Mouse (Mus musculus) left cerebral cortex, postnatal 10 days (tissue): Measurements from ENCODE around the gene Cfap77. TPM values are rescaled to one million over a fixed set of nuclear protein-coding genes. Genes with fewer than 3 reads are reported as not detected.

Experiments used
- DNase-seq, 2 experiments: peaks; one replicate each; pipeline ENCODE4 v3.0.0; 2021 to 2022; ENCODE audit warnings: low spot score in 2 of 2, mixed read lengths in 1 of 2; ENCODE audit errors: extremely low spot score in 1 of 2
- intact Hi-C: fragments of 180-260 bp; cut with DNase I; formaldehyde crosslinking; loops from one replicate; pipeline ENCODE4 v1.15.1; 2025
- total RNA-seq, 2 experiments: library from RNA; stranded (reverse); gene quantifications; 2 replicates each; pipeline ENCODE4 v1.2.3; 2021

Gene Cfap77
- total RNA-seq, 2 experiments from 2014 or later, result 0.91 to 1.1 TPM

DNA sequence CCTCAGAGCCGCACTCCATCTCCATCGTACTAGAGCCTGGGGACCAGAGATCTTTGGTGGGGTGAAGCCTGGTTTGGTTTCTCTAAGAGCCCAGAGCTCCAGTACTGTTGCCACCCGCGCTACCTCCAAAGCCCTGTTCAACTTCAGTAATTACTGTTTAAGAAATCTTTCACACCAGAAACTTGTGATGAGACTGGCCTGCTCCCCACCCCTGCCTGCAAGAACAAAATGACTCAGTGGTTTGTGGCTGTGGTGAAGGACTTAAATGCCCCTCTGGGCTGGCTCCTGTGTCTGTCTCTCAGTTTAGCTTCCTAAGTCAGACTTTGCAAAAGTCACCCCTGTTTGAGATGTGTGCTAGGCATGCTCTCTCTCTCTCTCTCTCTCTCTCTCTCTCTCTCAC lies 141.9 kb downstream of the Cfap77 start:
- intact Hi-C loops, result no loop called here
- no peak for DNase-seq

DNA sequence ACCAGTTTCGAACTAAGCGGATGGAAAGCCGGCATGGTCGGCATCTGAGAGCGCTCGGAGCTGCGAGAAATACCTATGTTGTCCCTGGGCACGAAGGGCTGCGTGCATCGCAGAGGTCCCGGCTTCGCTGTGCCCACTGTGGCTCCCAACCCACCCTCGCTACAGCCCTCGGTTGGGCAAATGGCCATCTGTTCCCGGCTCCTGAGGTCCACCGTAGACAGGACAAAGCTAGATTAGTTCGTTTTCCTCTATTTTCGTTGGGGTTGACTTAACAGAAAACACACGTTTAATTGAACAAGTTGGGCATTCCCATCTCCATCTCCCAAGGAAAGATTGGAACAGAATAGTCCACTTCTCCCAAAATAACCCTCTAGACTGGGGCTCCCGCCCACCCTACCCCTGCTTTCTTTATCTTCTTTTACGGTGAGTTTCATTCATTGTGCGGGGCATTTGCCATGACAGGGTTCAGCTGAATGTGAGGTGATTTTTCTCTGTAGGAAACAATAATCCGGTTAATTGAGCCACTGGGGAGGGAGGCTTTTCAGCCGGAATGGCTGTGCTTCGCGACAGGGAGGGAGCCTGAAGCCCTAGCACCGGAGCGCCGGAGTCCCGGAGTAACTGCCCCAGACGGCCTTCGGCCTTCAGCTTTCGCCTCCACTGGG lies 142.7 kb downstream of the Cfap77 start:
- intact Hi-C loops, result no loop called here

DNA sequence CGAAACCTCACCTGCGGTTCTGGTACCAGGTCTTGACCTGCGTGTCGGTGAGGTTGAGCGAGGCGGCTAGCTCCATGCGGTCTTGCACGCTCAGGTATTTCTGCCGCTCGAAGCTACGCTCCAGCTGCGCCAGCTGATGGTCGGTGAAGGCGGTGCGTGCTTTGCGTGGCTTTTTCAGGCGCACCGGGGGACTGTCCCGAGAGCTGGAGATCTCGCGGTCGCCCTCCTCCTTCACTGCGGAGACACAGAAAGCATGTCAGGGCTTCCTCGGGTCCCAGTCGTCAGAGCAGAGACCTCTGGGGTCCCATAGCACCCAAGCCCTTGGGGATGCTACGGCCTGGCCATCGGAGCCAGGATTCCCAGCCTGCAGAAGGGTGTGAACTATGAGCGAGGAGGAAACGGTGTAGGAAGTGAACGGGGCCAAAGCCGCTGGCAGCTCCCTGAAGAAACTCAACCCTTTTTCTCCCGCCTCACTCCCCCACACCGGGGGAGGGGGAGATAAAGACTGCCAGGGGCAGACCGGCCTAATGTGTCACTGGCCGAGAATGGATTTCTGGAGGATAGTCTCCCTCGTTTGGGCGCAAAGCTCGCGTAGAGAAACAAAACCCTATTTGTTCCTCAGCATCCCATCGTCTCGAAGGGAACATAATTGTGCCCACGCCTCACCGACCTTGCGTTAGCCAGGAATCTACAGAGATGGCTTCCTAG lies 143.4 kb downstream of the Cfap77 start:
- no peak for DNase-seq
- intact Hi-C loops, result no loop called here

More for the DNA sequence above, 142.7 kb downstream of the Cfap77 start:
- no peak for DNase-seq

DNA sequence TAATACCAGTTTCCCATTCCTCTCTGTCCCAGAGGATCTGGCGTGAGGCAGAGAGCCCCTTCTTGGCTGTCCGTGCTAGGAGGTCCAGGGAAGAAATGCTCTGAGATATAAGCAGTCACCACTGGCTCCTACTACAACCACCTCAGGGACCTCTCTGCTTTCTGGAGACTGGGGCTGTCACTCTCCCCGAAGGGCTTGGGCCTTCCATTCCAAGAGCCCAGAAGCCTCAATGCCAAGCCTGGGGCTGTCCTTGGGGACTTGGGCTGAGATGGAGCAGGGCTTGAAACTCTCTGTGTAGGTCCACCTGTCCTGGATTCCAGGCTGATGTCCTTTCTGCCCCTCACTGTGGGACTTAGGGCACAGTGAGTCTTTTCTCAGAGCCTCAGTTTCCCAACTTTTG lies 144.0 kb downstream of the Cfap77 start:
- DNase-seq, result no peak
- intact Hi-C loops, result no loop called here

DNA sequence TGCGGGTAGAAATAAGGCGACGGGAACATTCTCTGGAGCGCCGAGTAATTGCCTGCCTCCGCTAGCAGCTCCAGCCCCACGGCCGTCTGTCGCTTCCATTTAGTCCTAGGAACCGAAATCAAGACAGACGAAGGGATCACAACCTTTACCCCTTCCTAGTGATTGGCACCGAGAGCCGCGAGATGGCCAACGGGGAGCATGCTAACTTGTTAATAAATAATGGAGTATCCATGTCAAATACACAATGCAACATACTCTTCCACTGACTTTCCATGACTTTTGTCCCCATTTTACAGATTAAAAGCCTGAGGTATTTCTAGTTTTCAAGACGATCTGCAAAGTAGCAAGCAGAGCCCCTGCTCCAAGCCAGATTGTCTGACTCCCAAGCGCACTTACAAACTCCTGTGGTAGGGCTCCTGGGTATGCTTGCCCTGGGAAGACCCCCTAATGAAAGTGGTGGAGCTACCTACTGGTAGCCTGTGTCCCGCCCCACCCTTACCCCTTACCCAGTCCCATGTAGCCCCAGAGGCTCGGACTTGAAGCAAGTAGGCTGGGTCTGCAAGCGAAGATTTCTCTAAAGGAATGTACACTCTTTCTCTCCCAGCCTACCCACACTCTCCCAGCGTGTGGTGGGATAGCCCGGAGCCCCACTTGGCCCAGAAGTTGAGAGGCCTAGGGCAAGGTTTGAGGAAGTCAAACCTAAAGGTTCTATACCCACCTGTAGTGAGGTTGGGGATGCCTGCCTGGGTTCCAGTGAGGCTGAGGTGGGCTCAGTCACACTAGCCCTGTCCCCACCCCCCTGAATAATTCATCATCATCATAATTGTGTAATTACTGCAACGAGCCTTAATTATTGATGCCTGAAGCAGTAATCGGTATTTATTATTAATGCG lies 144.8 kb downstream of the Cfap77 start:
- intact Hi-C loops, result no loop called here
- no peak for DNase-seq

DNA sequence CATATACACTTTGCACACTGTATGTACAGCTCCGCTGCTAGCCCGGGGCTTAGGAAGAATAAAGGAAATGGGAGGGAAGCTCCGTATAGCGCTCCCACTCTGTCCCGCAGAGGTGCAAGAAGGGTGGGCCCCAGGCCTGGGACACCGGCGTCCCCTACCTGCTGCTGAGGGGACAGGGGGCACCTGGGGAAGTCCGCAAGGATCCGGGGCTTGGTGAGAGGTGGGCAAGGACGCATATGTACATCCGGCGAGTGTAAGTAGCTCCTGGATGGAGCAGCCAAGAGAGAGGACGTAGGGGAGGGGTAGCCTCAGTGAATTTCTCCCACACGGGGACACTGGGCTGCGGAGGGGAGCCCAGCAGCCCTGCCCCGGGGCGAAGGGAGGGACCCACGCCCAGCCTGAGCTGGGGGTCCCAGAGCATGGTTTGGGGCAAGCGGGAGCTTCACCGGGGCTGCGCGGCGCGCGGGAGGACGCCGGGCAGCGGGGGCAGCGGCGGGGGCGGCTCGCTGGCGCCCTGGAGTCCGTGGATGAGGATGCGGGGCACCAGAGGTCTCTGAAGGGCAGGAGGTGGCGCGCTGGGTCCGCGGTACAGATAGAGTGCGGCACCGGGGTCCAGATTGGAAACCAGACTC lies 145.6 kb downstream of the Cfap77 start:
- DNase-seq, result no peak
- intact Hi-C loops, result no loop called here

DNA sequence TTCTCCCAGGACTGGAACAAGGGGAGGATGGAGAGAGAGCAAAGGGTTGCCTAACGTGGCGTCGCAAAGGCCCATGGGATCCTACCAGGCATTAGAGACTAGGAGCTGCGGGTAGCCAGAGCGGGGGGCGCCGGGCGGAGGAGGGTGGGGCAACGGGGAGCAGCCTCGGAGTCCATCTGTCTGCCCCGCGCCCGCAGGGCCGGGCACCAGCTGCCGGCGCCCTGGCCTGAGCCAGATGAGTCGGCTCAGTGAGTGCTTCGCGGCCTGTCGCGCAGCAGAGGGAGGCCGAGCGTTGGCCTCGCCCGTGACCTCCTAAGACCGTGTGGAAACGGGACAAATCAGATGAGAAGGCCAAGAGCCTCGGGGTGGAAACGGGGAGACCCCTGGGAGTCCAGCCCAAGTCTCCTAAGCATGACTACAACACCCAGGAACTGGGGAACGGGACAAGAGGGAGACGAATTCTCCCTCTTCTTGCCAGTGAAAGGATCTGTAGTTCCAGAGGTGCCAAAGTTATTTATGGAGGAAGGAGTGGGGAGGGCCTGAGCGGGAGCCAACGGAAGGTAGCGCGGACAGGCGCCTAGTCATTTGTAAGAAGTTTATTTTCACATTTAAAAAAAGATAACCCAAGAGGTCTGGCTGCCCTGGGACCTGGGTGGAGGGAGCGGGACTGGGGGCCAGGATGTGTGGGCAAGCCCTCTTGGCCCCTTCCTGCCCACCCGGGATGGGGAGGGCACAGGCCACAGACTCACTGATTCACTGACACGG lies 146.3 kb downstream of the Cfap77 start:
- intact Hi-C loops, result no loop called here
- DNase-seq, result peak in 1 of 2 experiments; percentile 30

DNA sequence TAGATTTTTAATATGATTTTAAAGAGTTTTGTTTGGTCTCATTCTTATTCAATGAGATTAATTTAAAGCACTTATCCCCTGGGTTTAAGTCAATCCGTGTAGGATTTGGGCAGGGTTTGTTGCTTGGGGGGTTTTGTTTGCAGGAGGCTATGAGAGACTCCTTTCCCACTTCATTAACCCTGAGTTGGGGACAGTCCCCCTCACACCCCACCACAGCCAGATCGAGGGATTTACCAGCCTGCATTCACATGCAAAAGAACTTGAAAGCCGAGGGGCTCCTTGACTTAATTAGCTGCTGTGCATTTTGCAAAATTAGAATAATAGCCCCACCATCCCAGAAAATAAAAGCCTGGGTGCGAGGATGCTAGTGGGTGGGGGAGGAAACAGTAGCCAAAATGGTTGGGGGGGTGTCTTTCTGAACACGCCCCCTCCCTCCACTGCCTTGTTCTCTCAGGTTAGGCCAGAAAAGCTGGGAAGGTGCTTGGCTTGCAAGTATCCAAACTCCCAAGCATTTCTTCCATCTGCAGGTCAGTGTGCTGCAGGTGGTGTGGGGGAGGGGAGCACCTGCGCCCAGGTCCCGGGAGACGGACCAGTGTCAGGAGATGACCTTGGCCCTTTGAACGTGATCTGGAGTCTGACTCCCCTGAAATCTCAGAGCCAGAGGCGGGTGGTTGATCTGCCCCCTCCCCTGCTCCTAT lies 147.0 kb downstream of the Cfap77 start:
- DNase-seq, result no peak
- intact Hi-C loops, result no loop called here

DNA sequence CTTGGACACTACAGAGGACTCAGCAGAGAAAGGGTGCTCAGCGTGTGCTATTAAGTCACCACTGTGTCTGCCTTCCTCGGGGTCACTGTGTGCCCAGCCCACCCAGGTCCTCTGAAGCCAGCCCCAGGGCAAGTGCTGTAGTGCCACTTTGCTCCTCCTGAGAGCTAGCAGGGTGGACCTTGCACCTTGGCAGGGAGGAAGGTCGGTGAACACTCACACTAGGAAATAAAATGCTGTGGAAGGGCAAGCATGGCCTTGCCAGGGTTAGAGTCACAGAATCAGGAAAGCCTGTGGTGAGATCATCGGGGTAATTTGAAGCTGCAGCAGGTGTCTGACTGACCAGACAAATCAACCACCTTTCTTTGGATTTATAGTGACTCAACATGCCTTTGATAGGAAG lies 149.3 kb downstream of the Cfap77 start:
- intact Hi-C loops, result no loop called here
- DNase-seq, result no peak

DNA sequence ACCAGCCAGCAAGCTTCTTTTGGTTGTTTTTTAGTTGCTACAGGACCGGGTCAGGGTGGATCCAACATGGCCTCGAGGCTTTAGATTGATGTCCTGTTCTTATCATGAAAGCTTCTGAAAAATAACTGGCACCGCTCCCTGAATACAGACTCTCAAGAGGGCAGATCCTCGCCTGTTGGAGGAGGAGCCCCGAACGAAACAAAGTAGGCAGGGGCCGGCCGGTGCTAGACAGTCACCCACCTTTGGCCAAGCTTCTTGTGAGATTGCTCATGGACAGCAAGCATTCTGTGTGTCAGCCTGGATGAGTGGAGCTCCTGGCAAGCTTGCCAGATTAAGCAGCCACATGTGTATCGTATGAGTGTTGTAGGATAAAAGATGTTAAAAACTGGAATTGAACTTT lies 150.1 kb downstream of the Cfap77 start:
- intact Hi-C loops, result no loop called here
- no peak for DNase-seq

DNA sequence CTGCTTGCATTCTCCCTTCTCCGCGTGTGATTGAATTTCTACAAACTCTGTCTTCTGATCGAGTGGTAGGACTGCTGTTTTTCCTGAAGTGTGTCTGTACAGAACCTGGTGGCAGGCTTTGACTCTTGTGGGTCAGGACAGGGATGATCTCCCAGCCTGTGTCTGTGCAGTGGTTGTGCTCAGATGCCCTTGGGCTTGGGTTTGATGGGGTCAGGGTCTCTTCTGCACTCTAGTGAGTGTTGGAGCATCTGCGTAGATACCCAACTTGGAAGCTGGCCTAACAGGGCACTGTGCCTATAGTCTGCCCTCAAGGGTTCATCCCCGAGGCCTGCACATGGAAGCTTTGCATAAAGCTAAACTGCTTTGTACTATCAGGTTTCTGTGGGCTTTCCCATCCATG lies 151.0 kb downstream of the Cfap77 start:
- intact Hi-C loops, result no loop called here
- DNase-seq, result no peak

DNA sequence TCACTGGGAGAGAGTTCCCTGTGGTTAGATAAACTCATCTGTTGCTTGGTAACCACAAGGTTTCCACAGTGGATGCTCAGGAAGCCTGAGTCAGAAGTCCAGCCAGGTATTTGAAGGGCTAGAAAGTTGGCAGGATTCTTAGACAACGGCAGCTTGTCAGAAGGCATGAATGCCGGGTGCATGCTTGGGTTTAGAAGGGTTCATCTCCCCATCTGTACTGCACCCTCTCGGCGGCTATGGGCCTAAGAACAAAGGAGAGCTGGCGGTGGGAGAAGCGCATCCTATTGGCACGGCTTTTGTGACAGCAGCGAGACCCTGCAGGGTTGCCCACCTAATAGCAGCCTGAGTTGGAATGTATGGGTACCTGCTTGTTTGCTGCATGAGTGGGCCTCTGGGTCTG lies 152.6 kb downstream of the Cfap77 start:
- intact Hi-C loops, result no loop called here
- no peak for DNase-seq

DNA sequence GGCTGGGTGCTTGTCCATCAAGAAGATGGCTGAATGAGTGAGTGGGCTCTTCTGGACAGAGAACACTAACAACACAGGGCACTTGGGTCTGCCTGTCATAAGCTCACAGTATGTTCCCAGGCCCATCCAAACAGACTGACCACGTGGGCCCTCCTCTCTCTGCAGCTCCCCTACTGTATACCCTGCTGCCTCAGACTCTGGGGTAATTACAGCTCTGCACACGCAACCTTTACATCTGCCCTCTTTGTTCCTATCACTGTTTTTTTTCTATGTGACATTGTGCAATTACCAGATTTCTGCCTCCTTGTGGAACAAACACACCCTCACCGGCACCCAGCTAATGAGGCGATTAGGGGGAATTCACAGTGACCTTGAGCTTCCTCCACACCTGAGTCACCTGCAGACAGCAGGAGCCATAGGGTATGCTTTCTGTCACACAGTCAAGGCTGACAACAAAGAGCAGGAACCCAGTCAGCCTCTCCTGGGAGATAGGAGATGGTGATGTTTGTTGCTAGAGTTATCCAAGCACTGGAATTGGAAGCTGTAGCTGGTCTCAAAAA lies 157.4 kb downstream of the Cfap77 start:
- DNase-seq, result no peak
- intact Hi-C loops, result no loop called here

DNA sequence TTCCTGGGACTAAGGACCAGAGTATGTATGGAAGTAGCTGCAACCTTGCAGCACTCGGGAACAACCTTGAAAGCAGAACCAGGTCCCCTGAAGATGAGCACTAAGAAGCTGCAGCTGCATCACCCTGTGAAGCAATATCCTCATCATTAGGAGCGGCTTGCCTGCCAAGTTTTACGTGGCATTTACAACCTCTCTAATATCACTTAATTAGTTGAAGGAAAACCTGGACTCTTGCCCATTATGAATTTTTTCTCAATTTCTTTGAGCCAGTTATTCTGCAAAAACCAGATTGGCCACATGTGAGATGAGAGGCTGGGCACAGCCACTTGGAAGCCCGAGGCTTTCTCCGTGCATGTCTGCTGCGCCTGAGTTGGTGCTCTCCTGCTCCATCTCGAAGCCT lies 159.0 kb downstream of the Cfap77 start:
- intact Hi-C loops, result no loop called here
- DNase-seq, result no peak

DNA sequence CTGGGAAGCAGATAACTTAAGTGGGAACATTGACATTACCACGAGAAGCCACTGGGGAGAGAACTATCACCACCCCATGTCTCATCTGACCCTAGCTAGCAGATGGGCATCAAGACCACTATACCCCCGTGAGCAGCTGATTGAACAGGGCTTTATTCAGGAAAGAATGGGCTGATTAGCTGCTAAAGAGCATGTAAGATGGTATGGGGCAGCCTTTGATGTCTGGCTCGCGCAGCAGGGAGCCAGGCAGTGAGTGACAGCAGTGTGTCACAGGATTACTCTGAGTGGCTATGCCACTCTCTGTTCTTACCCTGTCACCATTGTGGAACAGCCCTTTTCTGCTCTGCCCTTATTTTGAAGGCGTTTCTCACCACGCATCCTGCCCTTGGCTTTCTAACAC lies 161.3 kb downstream of the Cfap77 start:
- intact Hi-C loops, result no loop called here
- DNase-seq, result no peak

DNA sequence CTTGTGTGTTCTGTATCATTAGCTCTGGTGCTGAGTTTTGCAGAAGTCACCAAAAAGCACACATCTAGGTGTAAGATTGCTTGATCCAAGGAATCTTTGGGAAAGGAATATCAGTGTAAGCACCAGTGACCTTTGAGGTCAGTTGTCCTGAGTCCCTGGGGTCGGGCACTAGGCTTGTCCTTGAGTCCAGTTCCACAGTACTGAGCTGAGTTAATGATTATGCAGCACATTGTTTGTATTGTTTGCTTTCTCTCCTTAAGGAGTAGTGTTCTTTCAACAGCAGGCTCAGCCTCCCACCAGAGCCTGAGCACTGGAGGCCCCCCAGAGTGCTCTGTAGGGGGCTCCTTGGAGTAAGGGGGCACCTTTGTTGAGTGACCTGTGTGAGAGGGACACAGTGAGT lies 162.1 kb downstream of the Cfap77 start:
- no peak for DNase-seq

DNA sequence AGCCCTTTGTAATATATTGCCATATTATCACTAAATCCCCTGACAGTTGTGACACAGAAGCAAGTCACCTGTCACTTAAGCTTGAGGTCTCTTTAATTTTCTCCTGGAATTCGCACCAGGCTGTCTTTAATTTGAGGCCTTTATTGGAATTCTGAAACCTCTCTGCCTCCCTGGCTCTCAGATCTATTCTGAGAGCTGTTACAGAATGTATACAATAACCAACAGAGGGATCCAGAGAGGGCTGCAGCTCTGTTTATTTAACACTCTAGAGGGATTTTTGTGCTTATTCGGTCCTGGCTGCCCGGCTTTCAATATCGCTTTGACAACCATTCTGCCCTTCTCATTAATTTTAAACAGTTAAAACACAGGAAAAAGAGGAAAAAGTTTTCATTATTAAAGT lies 170.0 kb downstream of the Cfap77 start:
- DNase-seq, result no peak
- intact Hi-C loops, result no loop called here

More for the DNA sequence above, 162.1 kb downstream of the Cfap77 start:
- intact Hi-C loops, result no loop called here
